Mouse (Mus musculus): ENCODE results near the gene BC051665. TPM values are rescaled to one million over a fixed set of nuclear protein-coding genes. Genes with fewer than 3 reads are reported as not detected.
A peak's percentile ranks its signal among the peaks of the same experiment; 100 is the strongest.

The BC051665 gene
- not detected for total RNA-seq (2021)
- long read RNA-seq, experiment 1, result 0 reads
- long read RNA-seq, experiment 2, result 0 reads

DNA sequence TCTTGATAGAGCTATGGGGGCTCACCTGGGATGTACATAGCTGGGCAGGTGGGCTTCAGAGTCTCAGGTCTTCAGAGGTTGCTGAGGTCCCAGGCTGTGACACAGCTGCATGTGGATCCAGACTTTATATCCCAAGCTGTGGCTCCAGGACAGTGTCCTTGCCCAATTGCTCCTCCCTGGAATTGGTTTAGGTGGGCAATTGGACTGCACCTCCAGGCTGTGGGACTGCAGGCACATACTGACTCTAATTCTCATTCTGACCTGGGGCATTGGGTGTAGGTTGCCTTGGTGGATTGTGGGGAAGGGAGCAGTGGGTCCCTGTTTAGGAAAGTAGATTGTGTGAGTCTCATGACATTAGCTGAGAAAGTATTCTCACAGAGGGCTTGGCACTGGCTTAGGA, at the start of gene BC051665:
Gene BC051665, minus strand, starts transcription at position 101 of the 400 bp plus-strand sequence.
- DNase-seq (ENCODE audit: low spot score in 2 of 2), result no peak

DNA sequence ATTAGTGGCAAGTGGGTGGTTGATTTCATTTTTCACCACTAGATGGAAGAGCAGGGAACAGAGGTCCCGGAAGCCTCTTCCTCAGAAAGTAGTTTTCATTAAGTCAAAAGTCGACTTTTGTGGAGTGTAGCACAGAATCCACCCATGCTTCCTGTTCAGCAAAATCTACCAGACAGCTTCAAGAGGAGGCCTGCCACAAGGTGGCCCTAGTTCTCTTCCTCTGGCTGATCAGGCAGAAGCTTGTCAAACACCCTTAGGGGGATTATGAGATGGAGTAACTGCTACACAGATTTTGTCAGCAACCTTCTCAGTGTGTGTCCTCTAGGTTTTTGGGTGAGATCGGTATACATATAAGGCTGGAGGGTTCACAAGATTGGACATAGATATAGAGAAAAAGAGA, 39.9 kb upstream of the BC051665 start:
- no peak for DNase-seq (ENCODE audit: low spot score in 2 of 2)

DNA sequence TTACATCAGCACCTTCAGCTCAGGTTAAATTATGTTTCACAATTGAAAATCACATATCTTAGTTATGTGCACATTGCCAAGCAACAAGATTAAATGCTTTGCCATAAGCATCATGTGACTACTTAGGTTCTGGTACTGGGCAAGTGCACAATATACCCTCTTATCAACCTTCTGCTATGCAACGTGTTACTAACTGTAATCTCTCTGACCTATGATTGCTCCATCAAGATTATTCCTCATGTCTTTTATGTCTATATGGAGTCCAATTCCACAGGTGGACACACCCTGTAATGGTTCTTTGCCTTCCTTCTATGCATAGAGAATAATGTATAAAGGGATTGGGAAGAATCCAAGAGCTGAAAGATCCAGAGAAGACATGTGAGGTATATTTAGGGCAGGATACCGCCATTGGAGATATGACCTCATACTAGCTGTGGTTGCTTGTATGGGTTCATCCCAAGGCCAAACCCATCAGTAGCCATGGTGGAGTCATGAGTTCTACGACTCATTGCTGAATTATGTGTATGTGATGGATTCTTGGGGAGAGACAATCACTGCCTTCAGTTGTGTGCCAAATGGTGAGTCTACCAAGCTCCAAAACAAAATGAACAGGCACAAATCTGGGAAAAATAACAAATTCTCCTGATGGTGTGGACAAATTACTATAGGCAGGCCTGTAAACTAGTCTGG, 34.5 kb upstream of the BC051665 start:
- DNase-seq (ENCODE audit: low spot score in 2 of 2), result no peak

DNA sequence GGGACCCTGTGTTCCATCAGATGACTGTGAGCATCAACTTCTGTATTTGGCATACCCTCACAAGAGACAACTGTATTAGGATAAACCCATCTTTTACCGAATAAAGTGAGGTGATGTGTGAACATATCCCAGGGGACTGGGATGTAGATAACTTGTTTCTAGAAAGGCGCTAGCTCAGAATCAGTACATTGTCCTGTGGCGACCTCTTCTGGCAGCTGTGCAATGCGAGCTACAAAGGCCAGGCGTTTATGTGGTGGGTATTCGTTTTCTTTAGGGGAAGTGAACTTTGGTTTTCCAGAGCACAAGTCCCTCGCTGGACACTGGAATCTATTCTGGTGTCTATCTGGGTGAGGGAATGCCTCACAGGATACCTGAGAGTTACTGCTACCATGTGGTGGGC, 33.3 kb upstream of the BC051665 start:
- peak; percentile 37 to 45 for DNase-seq (ENCODE audit: low spot score in 2 of 2)

DNA sequence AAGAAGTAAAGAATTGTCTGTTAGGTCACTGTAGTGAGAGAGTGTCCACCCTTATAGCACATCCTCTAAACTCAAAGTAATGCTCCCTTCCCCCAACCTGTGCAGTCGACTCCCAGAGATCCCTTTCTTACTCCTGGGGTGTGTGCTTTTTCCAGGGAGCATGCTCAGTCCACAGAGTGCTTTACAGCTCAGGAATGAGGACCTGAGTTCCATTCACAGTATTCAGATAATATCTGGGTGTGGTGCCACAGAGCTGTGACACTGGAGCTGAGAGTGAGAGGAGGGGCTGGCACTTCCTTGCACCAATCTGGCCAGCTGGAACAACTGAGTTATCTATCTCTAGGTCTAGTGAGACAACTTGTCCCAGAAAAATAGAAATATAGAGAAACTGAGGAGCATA, 27.6 kb upstream of the BC051665 start:
- DNase-seq (ENCODE audit: low spot score in 2 of 2), result no peak

DNA sequence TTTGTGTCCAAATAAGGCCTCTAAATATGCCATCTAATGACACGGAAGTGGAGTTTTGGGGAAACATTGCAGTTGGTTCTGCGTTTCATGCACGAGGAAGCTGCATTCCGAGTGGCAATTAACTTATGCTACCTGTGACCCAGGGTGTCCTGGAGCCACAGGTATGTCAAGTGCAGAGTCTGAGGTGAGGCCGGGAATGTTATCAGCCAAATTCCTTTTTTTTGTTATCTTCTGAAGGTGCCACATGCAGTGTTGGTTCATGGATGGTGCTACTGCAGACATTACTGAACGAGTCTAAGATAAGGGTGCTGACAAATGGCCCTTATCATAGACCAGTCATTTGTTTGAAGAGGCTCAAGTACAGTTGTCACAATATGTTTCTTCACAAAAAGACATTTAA, 26.6 kb upstream of the BC051665 start:
- no peak for DNase-seq (ENCODE audit: low spot score in 2 of 2)

DNA sequence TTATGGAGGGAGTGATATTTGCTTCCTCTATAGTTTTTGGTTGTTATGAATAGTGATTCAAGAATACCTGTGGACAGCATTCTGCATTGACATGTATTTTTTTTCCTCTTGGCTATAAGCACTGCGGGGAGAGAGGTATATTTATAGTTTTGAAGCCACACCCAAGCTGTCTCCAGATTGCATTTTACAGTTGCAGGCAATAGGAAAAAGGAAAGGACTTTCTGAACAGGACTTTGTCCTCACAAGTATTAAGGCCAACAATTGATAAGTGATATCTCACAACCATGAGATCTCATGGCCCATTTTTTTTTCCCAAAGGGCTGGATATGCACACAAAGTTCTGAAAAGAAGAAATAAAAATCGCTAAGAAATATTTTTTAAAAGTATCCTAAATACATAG, 23.5 kb upstream of the BC051665 start:
- no peak for DNase-seq (ENCODE audit: low spot score in 2 of 2)

DNA sequence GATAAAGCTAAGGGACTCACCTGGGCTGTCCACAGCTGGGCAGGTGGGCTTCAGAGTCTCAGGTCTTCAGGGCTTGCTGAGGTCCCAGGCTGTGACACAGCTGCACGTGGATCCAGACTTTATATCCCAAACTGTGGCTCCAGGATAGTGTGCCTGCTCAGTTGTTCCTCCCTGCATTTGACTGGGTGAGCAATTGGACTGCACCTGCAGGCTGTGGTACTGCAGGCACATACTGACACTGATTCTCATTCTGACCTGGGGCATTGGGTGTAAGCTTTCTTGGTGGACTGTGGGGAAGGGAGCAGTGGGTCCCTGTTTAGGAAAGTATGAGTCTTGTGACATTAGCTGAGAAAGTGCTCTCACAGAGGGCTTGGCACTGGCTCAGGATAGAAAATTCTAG, 16.6 kb upstream of the BC051665 start, which contains the start of gene Ctsll3:
Gene Ctsll3, minus strand, starts transcription at position 101 of the 400 bp plus-strand sequence.
- no peak for DNase-seq (ENCODE audit: low spot score in 2 of 2)

DNA sequence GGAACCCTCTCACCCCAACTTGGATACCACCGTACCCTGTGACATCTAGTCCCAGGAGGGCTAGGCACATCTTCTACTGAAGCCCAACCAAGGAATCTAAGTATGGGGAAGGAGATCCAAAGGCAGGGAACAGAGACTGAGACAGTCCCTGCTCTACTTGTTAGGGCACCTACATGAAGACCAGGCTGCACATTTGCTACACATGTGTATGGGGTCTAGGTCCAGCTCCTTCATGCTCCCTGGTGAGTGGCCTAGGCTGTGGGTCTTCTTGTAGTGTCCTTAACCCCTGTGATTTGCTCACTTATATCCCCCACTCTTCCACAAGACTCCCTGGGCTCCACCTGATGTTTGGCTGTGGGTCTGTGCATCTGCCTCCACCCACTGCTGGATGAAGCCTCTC, 3.3 kb upstream of the BC051665 start:
- DNase-seq (ENCODE audit: low spot score in 2 of 2), result no peak

DNA sequence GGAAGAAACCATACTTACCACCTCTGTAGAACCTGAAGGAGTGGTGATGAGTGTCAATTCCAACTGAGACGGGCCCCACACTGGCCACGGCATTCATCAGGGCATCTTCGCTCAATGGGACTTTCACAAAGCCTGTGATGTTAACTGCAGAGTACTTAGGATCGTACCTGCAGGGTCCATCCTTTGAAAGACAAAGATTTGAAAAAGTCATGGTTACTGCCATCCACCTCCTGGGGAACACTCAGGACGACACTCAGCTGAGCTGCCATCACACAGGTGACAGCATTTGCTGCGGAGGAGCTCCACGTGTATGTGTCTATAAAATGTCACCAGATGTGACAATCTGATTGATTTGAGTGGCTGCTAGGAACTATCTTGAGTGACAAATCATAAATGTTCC, 2.9 kb downstream of the BC051665 start:
- no peak for DNase-seq (ENCODE audit: low spot score in 2 of 2)

DNA sequence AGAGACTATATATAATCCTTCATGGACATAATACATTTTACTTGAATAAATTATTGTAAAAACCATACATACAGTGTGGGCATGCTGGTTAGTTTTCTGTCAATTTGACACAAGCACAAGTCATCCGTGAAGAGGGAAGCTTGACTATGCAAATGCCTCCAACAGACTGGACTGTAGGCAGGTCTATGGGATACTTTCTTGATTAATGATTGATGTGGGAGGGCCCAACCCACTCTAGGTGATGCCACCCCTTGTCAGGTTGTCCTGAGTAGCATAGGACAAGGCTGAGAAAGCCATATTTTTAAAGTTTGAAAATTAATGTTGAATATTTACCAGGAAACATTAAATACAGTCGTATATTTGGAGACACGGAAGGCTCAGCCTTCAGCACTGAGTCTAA, 5.6 kb downstream of the BC051665 start:
- DNase-seq (ENCODE audit: low spot score in 2 of 2), result no peak

DNA sequence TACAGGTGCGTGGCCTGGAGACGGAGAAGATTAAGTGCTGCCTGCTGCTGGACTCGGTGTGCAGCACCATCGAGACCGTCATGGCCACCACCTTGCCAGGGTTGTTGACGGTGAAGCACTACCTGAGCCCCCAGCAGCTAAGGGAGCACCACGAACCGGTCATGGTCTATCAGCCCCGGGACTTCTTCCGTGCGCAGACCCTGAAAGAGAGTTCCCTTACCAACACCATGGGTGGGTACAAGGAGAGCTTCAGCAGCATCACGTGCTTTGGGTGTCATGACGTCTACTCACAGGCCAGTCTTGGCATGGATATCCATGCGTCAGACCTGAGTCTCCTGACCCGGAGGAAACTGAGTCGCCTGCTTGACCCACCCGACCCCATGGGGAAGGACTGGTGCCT, 25.0 kb downstream of the BC051665 start:
- DNase-seq (ENCODE audit: low spot score in 2 of 2), result no peak

DNA sequence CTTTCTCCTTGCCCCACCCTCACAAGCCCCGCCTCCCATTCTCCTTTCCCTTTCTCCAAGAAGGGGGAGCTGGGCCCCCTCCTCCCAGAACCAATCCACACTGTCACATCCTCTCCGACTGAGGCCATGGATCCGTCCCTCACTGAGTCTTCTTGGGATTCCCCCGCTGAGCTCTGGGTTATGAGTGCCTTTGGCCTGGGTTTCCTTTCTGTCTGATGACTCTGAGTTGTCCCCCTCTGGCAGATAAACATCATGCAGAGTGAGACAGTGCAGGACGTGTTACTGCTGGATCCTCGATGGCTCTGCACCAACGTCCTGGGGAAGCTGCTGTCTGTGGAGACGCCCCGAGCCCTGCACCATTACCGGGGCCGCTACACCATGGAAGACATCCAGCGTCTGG, 25.8 kb downstream of the BC051665 start:
- no peak for DNase-seq (ENCODE audit: low spot score in 2 of 2)

DNA sequence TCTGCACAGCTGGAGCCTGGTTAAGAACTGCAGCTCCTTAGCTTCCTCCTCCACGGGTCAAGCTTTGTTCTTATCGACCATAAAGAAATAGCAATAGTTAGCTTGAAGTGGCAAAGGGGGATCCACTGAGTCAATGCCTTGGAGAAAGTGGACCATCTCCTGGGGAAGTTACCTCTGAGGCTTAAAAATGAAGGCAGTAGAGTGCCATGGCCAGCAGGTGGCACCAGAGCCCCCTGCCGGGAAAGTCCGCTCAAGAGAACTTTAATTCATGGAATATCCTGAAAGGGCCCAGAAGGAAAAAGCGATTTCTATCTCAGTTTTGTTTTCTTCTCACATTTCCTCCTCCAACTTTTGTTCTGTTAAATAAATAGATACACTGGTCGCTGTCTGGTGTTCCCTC, 27.0 kb downstream of the BC051665 start:
- peak in 1 of 2 experiments; percentile 46 for DNase-seq (ENCODE audit: low spot score in 2 of 2)

DNA sequence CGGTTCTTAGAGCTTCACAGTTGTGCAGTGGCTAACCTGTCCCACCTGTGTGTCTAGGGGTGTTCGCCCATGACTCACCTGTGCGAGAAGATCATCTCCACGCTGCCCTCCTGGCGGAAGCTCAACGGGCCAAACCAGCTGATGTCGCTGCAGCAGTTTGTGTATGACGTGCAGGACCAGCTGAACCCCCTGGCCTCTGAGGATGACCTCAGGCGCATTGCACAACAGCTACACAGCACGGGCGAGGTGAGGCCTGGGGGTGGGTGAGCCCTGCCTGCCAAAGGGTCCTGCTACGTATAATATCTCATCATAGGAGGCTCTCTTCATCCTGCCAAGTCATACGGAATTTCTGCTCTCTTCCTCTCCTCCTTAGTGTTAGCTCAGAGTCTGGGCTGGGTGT, 28.9 kb downstream of the BC051665 start:
- DNase-seq (ENCODE audit: low spot score in 2 of 2), result no peak

DNA sequence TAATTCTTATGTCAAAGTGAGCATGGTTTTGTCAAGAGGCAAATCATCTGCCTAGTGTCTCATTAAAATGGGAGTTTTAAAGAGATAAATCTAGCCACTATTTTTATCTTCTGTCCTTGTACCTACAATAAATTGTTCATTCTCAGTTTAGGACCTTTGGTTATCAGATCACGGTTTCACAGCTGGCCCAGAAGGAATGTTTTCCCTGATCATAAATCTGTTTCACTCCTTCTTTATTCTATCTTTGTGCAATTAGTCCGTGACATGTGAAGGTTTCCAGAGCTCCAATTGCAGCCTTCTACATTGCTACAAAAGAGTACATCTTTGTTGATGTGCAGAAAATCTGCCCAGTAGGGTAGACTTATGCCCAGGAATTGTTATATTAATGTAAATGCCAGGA, 30.9 kb downstream of the BC051665 start:
- DNase-seq (ENCODE audit: low spot score in 2 of 2), result no peak

DNA sequence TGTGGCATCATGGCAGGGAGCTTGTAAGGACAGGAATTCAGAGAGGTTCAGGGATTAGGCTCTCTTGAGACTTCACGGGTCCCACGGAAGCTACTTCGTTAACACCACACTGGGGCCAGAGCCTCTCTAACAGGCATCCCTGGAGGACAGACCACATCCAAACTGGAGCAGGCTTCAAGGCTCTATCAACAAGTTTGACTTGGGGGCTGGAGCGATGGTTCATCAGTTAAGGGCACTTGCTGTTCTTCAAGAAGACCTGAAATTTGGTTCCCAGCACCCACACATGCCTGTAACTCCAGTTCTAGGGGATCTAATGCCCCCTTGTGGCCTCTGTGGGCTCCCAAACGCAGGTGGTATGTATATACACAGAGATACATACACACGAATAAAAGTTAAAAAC, 32.9 kb downstream of the BC051665 start:
- DNase-seq (ENCODE audit: low spot score in 2 of 2), result no peak

DNA sequence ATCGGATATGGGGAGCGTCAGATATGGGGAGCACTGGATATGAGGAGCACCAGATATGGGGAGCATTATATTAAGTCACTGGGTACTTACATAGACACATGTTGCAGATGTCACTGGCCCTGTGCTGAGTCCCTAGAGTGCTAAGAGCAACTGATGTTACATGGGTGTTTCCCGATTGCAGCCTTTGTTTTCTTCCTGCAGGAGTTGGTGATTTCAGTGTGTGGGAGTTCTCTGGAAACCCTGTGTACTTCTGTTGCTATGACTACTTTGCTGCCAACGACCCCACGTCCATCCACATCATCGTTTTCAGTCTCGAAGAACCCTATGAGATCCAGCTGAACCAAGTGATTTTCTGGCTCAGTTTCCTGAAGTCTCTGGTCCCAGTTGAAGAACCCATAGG, 35.2 kb downstream of the BC051665 start:
- DNase-seq (ENCODE audit: low spot score in 2 of 2), result no peak

DNA sequence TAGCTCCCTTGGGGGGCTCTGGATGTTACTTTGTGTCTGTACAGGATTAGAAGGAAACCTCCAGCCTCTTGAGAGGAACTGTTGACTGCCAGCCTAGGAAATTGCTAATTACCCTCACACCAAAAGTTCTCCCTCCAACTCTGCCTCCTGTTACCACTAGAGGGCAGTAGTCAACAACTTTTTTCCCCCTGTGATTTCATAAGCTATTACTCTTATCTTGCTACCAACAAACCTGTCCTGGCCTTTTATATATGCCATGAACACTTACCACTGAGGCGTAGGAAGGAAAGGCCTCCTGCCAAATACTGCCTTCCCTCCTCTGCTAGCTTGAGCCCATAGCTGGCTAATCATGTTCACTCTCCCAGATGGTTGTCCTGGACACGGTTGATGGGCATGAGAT, 37.6 kb downstream of the BC051665 start:
- DNase-seq (ENCODE audit: low spot score in 2 of 2), result peak in 1 of 2 experiments; percentile 51

DNA sequence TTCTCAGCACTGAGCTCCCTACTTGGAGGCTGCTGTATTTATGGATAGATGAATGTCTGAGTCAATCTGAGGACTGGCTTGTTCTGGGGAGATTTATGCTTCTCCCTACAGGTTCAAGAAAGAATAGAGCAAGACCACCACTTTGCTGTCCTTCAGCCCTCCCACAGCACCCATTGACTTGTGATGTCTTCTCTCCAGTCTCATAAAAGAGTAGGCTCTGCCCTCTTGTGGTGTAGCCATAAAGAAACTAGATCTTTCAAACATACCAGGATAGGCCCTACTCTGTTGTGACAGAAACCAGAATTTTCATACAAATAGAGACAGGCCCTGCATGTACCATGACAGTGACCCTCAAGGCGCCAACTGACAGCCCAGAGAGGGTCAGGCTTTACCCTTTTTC, 39.0 kb downstream of the BC051665 start:
- no peak for DNase-seq (ENCODE audit: low spot score in 2 of 2)

DNA sequence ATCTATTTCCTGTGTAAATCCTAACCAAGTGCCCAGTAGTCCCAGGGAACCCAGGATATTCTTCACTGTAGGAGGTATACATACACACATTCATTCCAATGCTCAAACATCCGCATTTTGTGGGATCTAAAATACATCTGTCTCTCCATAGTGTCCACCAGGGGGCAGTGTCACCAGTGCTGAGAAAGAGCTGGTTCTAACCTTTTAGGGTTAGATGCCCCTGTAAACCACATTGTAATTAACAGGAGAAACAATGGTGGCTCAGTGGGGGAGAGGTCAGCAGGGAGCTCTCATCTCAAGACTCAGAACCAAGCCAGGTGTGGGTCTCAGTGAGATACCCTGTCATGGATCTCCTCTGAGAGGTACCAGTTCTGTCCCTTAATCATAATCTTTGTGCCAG, 39.9 kb downstream of the BC051665 start:
- no peak for DNase-seq (ENCODE audit: low spot score in 2 of 2)

DNA sequence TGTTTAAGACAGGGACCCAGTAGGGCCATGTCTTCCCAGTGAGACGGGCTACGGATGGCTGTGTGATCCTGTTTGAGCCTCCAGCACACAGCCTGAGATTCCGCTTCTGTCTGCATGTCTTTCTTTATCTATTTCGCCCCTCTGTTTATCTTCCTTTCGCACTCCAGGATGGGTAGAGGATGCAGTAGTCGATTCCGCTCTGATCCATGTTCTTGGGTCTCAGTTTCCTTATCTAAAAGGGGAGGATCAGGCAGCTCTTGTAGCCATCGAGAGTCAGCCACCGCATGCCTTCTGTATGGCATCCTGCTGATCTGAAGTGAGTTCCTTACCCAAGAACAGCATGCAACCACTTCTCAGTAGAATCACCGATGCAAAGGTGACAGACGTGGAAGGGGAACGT, 40.8 kb downstream of the BC051665 start:
- DNase-seq (ENCODE audit: low spot score in 2 of 2), result no peak

DNA sequence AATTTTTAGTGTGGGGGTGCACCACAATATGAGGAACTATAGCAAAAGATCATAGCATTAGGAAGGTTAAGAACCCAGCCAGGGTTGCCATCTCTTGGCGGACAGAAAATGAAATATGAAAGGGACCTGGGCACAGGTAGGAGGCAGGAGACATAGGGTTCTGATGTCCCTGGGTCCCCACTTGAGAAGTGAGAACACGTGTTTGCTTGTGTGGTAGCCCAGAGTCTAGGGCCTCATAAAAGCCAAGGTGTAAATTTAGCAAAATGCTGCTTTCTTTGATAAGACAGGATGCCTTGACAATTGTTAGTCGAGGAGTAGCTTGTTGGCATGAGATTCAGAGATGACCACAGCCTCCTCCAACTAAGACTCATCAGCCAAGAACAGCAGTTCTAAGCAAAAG, 41.4 kb downstream of the BC051665 start:
- DNase-seq (ENCODE audit: low spot score in 2 of 2), result no peak

DNA sequence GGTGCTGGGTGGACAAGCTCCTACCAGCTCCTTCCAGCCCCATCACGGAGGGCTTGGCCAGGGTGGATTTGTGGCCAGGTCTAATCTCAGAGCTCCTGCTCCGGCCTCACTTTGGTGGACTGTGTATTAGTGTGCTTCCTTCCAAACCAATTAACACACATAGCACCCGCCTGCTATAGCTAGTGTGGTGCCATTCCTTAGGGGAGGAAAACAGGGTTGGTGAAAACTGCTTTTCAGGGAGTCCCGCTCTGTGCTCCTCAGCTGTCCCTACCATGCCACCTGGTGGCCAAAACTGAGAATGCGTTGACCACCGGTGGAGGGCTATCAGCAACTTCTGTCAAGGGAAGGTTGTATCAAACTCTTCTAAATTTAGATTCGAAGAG, 42.1 kb downstream of the BC051665 start:
- peak; percentile 80 to 82 for DNase-seq (ENCODE audit: low spot score in 2 of 2)
